Mouse (Mus musculus) embryonic facial prominence, embryonic 10.5 days (tissue): Measurements from ENCODE around the gene Nipsnap2. TPM values are rescaled to one million over a fixed set of nuclear protein-coding genes. Genes with fewer than 3 reads are reported as not detected.

Experiments
- DNase-seq: peaks from one replicate; pipeline ENCODE4 v3.0.0-alpha.2; 2017; ENCODE audit warnings: low spot score
- H3K27ac ChIP-seq: fragments of 300-500 bp; sonication (generic); replicated peaks from 2 replicates; pipeline ENCODE4 v1.5.1; 2016; ENCODE audit warnings: mild to moderate bottlenecking
- H3K27me3 ChIP-seq: fragments of 300-500 bp; sonication (generic); replicated peaks from 2 replicates; pipeline ENCODE4 v1.6.1; 2016; ENCODE audit warnings: low read depth, mild to moderate bottlenecking; ENCODE audit not compliant: poor library complexity, severe bottlenecking
- H3K36me3 ChIP-seq: fragments of 300-500 bp; sonication (generic); replicated peaks from 2 replicates; pipeline ENCODE4 v1.6.1; 2016; ENCODE audit warnings: mild to moderate bottlenecking, moderate library complexity
- H3K4me1 ChIP-seq: fragments of 300-500 bp; sonication (generic); 2 replicates; pipeline ENCODE4 v1.6.1; 2016
- H3K4me3 ChIP-seq: fragments of 300-500 bp; sonication (generic); 2 replicates; pipeline ENCODE4 v1.5.1; 2016; ENCODE audit warnings: mild to moderate bottlenecking, moderate library complexity
- H3K9me3 ChIP-seq: fragments of 300-500 bp; sonication (generic); 2 replicates; pipeline ENCODE4 v1.6.1; 2016; ENCODE audit warnings: mild to moderate bottlenecking
- WGBS: fragments of 180-500 bp; shearing (Covaris S2); methylation state at CpG from one replicate; pipeline ENCODE4 v1.1.7; 2016; 5-methylcytosine and 5-hydroxymethylcytosine counted together
- polyA plus RNA-seq: library from polyadenylated mRNA; unstranded; fragments of >200 nt; fragmentation: Nextera tagmentation; extraction: Ambion mirVana; gene quantifications from 2 replicates; pipeline ENCODE4 v1.2.1, GENCODE M21; 2016

The Nipsnap2 gene
- polyA plus RNA-seq, 1 experiment from 2014 or later, result 74.8 TPM

DNA sequence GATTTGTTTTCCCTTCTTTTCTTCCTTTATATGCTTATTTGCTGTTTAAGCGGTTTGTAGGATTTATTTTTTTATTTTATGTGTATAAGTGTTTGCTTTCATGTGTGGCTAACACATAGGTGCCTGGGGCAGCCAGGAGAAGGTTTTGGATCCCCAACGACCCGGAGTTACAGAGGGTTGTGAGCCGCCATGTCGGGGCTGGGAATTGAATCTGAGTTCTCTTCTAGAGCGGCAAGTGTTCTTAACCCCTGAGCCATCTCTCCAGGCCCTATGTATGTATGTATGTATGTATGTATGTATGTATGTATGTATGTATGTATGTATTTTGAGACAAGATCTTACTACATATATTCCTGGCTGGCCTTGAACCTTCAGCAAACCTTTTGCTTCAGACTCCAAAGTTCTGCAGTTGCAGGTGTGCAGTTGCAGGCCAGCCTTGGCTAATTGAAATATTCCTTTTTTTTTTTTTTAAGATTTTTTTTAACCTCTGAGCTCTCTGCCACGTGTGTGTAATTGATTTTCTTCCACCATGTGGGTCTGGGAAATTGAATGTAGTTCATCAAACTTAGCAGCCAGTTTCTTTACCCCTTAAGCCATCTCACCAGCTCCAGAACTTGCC is 1.0 kb downstream of the Nipsnap2 start:
- Histone ChIP-seq H3K4me3 (peak overlapping the region; percentile 93), H3K9me3 (no peaks in the 10 kb centered on the region), H3K27ac (peak overlapping the region; percentile 99), H3K4me1 (peaks cover 38% of the 10 kb centered on the region), H3K27me3 (no peaks in the 10 kb centered on the region), H3K36me3 (no peaks in the 10 kb centered on the region)
- WGBS, result 22% methylated on average over 7 of the region's 7 CpGs
- DNase-seq, result peak; percentile 16

- WGBS, result 79% methylated on average over 3 of the region's 3 CpGs
Measured at GRCm38 (mm10) chr5:129726784-129727183, 1.9 kb downstream of the Nipsnap2 start.

DNA sequence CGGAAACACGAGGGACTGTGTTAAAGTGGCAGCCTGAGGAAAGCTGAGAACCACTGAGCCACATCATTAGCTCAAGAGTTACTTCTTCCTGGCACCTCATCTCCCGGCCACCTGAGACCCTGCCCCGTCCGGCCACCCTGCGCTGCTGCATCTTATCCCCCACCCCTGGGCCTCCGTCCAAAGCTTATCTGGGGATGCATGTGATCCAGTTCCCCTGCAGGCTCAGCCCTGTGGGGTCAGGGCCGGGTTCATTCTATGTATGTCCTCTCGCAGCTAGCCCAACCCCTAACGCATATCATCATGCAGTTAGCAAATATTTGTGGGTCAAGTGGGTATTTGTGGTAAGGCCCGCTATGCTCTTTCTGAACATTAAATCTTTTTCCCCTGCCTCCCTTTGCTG is 4.4 kb downstream of the Nipsnap2 start:
- Histone ChIP-seq H3K27me3 (no peaks in the 10 kb centered on the region), H3K4me3 (no peak overlapping the region), H3K9me3 (no peaks in the 10 kb centered on the region), H3K4me1 (peaks cover 44% of the 10 kb centered on the region), H3K36me3 (peaks cover 2% of the 10 kb centered on the region; the same call in 1 of the 2 replicates), H3K27ac (no peak overlapping the region)
- 70% methylated on average over 11 of the region's 11 CpGs for WGBS
- DNase-seq, result no peak

More at GRCm38 (mm10) chr5:129726784-129727183, 1.9 kb downstream of the Nipsnap2 start:
- DNase-seq, result no peak
- Histone ChIP-seq H3K27ac (no peak overlapping the region), H3K4me1 (peaks cover 44% of the 10 kb centered on the region), H3K36me3 (no peaks in the 10 kb centered on the region), H3K27me3 (no peaks in the 10 kb centered on the region), H3K4me3 (0 out of 2 replicates have a peak overlapping the region, but pooled peaks have one; percentile 4), H3K9me3 (no peaks in the 10 kb centered on the region)

DNA sequence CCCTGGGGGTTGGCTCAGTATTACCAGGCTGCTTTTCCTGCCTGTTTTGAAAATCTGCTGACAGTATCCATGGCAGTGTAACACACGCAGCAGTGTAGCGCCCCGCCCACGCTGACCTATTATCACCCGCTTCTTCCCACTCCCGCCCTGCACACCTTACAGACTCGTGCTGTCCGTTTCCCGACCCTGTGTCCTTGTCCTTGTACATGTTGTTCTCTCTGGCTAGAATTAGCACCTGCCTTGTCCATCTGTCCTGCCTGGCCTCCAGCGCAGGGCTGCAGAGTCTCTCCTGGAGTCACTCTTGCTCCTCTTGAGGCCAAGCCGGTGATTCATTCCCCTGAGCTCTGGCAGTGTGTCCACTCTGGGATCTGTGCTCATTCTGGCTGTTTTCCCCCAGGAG is 5.5 kb downstream of the Nipsnap2 start:
- peaks cover 42% of the 10 kb centered on the region for H3K4me1 ChIP-seq
- DNase-seq, result peak; percentile 14
- H3K9me3 ChIP-seq, result no peaks in the 10 kb centered on the region
- H3K36me3 ChIP-seq, result peaks cover 13% of the 10 kb centered on the region; the same call in 1 of the 2 replicates
- WGBS, result 70% methylated on average over 11 of the region's 11 CpGs
- no peaks in the 10 kb centered on the region for H3K27me3 ChIP-seq
- H3K4me3 ChIP-seq, result no peak overlapping the region
- peak overlapping the region; percentile 55 for H3K27ac ChIP-seq

DNA sequence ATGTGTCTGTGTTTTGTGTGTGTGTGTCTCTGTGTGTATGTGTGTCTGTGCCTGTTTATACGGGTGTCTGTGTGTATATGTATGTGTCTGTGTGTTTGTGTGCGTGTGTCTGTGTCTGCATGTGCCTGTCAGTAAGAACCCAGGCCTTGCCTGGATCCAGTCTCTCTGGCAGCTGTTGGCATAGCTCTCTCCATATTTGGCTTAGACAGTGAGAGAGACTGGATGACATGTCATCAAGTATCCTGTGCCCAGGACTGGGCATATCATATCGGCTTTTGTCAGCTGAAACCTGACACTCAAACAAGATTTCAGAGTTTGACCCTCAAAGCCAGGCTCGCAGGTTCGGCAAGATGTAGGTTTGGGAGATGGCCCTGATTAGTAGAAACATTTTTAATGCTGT is 6.2 kb downstream of the Nipsnap2 start:
- H3K27ac ChIP-seq, result peak overlapping the region; percentile 32; the same call in 1 of the 2 replicates
- 54% methylated on average over 5 of the region's 5 CpGs for WGBS
- DNase-seq, result peak; percentile 16
- H3K4me1 ChIP-seq, result peaks cover 37% of the 10 kb centered on the region
- H3K4me3 ChIP-seq, result no peak overlapping the region
- no peaks in the 10 kb centered on the region for H3K9me3 ChIP-seq
- peaks cover 14% of the 10 kb centered on the region; the same call in 1 of the 2 replicates for H3K36me3 ChIP-seq
- no peaks in the 10 kb centered on the region for H3K27me3 ChIP-seq

DNA sequence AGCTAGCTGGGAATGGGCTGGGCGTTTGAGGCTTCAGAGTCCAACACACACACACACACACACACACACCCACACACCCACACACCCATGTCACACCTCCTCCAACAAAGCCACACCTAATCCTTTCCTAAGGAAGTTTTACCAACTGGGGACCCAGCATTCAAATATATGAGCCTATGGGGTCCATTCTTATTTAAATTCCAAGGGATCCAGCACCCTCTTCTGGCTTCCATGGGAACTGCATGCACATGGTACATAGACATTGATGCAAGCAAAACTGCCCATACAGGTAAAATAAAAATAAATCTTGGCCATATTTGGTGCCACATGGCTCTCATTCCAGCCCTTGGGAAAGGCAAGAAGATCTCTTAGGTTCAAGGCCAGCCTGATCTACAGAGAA is 16.1 kb downstream of the Nipsnap2 start:
- Histone ChIP-seq H3K36me3 (peaks cover 47% of the 10 kb centered on the region), H3K4me1 (no peaks in the 10 kb centered on the region), H3K27me3 (no peaks in the 10 kb centered on the region), H3K9me3 (0 out of 2 replicates have a peak, but pooled peaks cover 2% of the 10 kb centered on the region), H3K4me3 (no peak overlapping the region), H3K27ac (no peak overlapping the region)
- 87% methylated on average over 1 of the region's 1 CpGs for WGBS
- peak; percentile 24 for DNase-seq

DNA sequence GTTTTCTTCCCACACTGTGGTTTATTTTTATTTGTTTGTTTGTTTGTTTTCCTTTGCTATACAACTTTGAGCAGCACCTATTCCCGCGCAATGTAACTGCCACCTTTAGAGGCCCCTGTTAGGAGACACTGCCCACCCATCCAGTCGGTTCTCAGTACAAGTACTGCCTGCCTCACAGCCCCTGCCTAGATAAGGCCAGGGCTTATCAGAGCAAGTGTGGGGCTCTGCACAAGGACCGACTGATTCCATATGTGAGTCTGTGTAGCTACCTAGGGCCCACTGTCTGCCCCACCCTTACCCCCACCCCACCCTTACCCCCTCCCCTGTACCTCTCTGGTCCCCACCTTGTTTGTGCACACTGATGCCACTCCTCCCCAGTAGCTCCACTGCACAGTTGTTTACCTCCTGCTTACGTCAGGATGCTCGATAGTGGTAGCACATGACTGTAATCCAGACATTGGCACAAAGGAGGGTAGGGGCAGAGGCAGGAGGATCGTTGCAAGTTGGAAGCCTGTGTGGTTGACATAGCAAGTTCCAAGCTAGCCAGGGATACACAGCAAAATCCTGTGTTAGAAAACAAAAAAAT is 18.1 kb downstream of the Nipsnap2 start:
- Histone ChIP-seq H3K9me3 (0 out of 2 replicates have a peak, but pooled peaks cover 2% of the 10 kb centered on the region), H3K4me1 (no peaks in the 10 kb centered on the region), H3K27ac (no peak overlapping the region), H3K36me3 (peaks cover 65% of the 10 kb centered on the region), H3K4me3 (no peak overlapping the region), H3K27me3 (no peaks in the 10 kb centered on the region)
- 83% methylated on average over 7 of the region's 7 CpGs for WGBS
- DNase-seq, result no peak

DNA sequence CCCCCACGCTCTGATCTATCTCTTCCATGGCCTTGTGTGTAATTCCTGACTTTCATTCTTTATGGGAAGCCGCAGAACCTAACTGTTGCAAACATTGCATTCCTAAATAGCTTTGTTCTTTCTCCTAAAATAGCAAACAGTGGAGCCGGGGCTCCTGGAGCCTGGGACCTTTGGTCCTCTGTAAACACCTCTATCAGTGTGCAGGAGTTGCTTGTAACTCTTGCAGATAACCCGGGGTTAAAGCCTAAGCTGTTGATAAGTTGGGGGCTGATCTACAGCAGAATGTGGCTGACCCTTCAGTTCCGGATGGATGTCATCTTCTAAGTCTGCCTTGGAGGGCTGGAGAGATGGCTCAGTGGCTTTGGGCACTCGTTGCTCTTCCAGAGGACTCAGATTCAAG is 19.2 kb downstream of the Nipsnap2 start:
- Histone ChIP-seq H3K9me3 (0 out of 2 replicates have a peak, but pooled peaks cover 2% of the 10 kb centered on the region), H3K4me1 (no peaks in the 10 kb centered on the region), H3K27me3 (no peaks in the 10 kb centered on the region), H3K4me3 (no peak overlapping the region), H3K27ac (no peak overlapping the region), H3K36me3 (peaks cover 73% of the 10 kb centered on the region)
- 82% methylated on average over 6 of the region's 6 CpGs for WGBS
- no peak for DNase-seq

DNA sequence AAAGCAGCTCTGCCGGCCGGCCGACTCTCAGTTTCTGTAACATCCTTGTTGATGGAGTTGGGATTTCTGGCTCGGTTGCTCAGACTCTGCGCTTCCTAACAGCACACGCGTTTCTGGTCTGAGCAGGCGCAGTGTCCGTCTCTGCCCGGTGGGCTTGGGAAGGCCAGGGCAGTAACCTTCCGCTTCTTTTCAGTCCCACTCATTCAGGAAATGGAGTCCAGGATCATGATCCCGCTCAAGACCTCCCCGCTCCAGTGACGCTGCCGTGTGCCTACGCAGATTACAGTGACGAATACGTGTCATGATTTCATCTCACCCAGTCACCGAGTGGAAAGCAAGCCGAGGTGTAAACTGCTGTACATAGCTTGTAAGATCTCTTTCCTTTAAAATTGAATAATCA is 32.0 kb downstream of the Nipsnap2 start:
- WGBS, result 93% methylated on average over 20 of the region's 20 CpGs
- Histone ChIP-seq H3K4me3 (no peak overlapping the region), H3K36me3 (peaks cover 27% of the 10 kb centered on the region), H3K4me1 (peaks cover 5% of the 10 kb centered on the region), H3K9me3 (no peaks in the 10 kb centered on the region), H3K27ac (no peak overlapping the region), H3K27me3 (no peaks in the 10 kb centered on the region)
- DNase-seq, result no peak

DNA sequence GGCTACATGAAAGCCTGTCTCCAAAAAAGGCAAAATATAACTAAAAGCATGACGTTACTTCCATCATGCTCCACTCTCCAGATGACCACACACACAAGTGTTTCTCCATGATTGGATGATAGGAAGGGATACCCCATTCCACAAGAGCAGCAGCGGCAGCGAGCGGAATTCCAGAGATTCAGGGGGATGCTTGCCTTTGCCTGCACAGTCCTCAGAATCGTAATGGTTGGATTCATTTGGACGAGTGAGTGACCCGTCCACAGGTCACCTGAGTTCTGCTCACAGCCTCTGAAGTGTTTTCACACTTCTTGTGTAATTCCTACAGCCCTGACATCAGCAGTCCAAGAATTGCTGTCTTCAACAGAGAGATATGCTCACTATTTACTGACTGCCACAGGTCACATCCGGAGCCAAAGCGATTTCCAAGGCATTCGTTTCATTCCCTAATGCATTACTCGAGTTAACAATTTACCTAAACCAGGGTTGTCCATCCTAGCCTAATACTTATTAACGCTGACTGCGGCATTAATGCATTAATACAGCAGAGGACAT is 35.1 kb downstream of the Nipsnap2 start:
- no peak for DNase-seq
- Histone ChIP-seq H3K4me3 (no peak overlapping the region), H3K36me3 (peaks cover 19% of the 10 kb centered on the region), H3K4me1 (peaks cover 11% of the 10 kb centered on the region), H3K9me3 (no peaks in the 10 kb centered on the region), H3K27me3 (no peaks in the 10 kb centered on the region), H3K27ac (no peak overlapping the region)
- WGBS, result 90% methylated on average over 13 of the region's 13 CpGs

DNA sequence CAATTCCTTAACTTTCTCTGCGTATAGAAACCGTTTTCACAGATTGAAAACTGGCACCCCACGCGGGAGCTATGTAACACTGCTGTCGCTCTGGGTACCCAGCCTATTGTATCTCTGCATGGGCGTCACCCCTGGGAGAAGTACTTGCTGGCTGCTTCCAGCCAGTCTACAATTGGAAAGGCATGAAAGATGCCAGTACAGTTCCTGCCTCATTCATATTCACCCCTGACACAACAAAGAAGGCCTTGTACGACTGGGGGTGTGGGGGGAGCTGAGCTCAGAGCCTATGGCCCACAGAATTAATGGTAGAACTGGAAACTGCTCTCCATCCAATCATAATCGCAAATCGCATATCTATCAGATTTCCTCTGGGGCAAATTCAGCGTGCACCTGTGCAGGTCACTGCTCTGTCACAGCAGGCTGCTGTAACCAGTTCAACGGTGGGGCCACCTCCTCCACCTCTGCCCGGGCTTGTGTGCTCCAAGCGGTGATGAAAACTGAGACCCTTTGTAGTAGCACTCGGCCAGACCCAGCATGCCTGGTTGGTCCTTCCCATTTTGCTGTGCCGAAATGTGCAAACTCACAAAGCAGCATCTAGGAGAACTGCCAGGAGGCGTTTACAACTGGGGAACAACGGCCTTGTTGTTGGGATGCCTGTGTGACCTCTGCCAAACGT is 37.1 kb downstream of the Nipsnap2 start:
- no peaks in the 10 kb centered on the region for H3K9me3 ChIP-seq
- DNase-seq, result peak; percentile 42
- 54% methylated on average over 18 of the region's 18 CpGs for WGBS
- H3K27ac ChIP-seq, result peak overlapping the region; percentile 44
- no peak overlapping the region for H3K4me3 ChIP-seq
- H3K4me1 ChIP-seq, result peaks cover 11% of the 10 kb centered on the region
- H3K36me3 ChIP-seq, result peaks cover 24% of the 10 kb centered on the region
- H3K27me3 ChIP-seq, result no peaks in the 10 kb centered on the region

- WGBS, result 91% methylated on average over 23 of the region's 23 CpGs
- Histone ChIP-seq H3K27me3 (no peaks in the 10 kb centered on the region), H3K4me1 (no peaks in the 10 kb centered on the region), H3K4me3 (no peak overlapping the region), H3K9me3 (no peaks in the 10 kb centered on the region), H3K27ac (no peak overlapping the region), H3K36me3 (peaks cover 40% of the 10 kb centered on the region)
- no peak for DNase-seq
Measured at GRCm38 (mm10) chr5:129770443-129771355, 45.8 kb downstream of the Nipsnap2 start.
